Mouse (Mus musculus) thymus, adult 2 months (tissue): ENCODE measurements around the gene Mafb.

ENCODE experiments used
- CTCF ChIP-seq: fragments of 200-500 bp; IDR thresholded peaks from 2 replicates; pipeline ENCODE4 v1.5.1; 2012; ENCODE audit warnings: mild to moderate bottlenecking, control low read depth, low read length, moderate library complexity, borderline replicate concordance; ENCODE audit not compliant: control insufficient read depth, poor library complexity, insufficient read depth; ENCODE audit errors: extremely low read depth
- POLR2A ChIP-seq: fragments of 200-500 bp; IDR thresholded peaks from 2 replicates; pipeline ENCODE4 v1.6.1; 2012; ENCODE audit warnings: mild to moderate bottlenecking, low read length, control low read depth, moderate library complexity; ENCODE audit not compliant: control insufficient read depth, poor library complexity, insufficient read depth; ENCODE audit errors: extremely low read depth

GRCm38 (mm10) chr2:160325105-160325644 lies 41.7 kb downstream of the Mafb start:
- TF ChIP-seq POLR2A (no peak), CTCF (no peak)
